Mouse (Mus musculus): ENCODE results near the gene Nampt. TPM values are rescaled to one million over a fixed set of nuclear protein-coding genes. Genes with fewer than 3 reads are reported as not detected.

Gene Nampt
- total RNA-seq (2014; rRNA removed) (47.2 and 55.1 TPM in 2 replicates), polyA plus RNA-seq (2015; fragmentation: Nextera tagmentation; extraction: Ambion mirVana) (28.6 and 28.9 TPM in 2 replicates)

- ATAC-seq (peak; percentile 6; the same call in 1 of the 2 replicates), DNase-seq (peak; percentile 81)
- no peaks in the 10 kb centered on the region for H3K4me1 ChIP-seq (ENCODE audit: insufficient read depth)
- no peaks in the 10 kb centered on the region for H3K36me3 ChIP-seq (ENCODE audit: insufficient read depth)
- H3K4me2 ChIP-seq (ENCODE audit: low read depth): peak within 1 kb of the TSS; percentile 72
- no peaks in the 10 kb centered on the region for H3K9me3 ChIP-seq (ENCODE audit: low read length)
- no peaks in the 10 kb centered on the region for H3K27me3 ChIP-seq (ENCODE audit: insufficient read depth, low read length)
- 1% methylated on average over 5 of the region's 5 CpGs for WGBS
- H3K27ac ChIP-seq (ENCODE audit: low read depth, low read length): peak within 1 kb of the TSS; percentile 96
- H3K9ac ChIP-seq: peak within 1 kb of the TSS; percentile 82
- H3K4me3 ChIP-seq (ENCODE audit: low read depth, low read length): peak within 1 kb of the TSS; percentile 82
- TF ChIP-seq CTCF (IDR thresholded peaks at IDR 0.05; ENCODE audit: low read depth): no peak
Measured at GRCm38 (mm10) chr12:32819416-32819815, at the start of gene Nampt. Nampt (plus strand) TSS chr12:32819545.

DNA sequence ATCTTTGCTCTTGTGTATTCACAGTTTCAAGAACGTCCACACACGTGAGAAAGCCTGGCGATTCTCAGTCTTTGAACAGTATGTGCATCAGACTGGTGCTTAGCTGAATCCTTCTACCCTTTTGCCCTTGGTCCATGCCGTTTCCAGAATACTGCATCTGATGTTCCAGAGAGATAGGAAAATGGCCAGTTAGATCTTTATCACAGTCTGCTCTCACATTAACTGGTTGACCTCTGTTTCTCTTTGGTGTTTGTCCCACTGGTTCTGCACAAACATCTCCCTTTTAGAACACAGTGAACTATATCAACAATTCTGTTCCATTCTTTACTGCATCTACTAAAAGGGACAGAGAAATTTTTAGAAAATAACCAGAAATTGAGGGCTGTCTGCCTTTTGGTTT is 48.6 kb upstream of the Nampt start:
- H3K36me3 ChIP-seq (ENCODE audit: insufficient read depth): no peaks in the 10 kb centered on the region
- TF ChIP-seq CTCF (IDR thresholded peaks at IDR 0.05; ENCODE audit: low read depth): no peak
- ATAC-seq (no peak), DNase-seq (no peak)
- H3K27ac ChIP-seq (ENCODE audit: low read depth, low read length): no peak overlapping the region
- H3K27me3 ChIP-seq (ENCODE audit: insufficient read depth, low read length): no peaks in the 10 kb centered on the region
- H3K4me3 ChIP-seq (ENCODE audit: low read depth, low read length): no peak overlapping the region
- H3K9me3 ChIP-seq (ENCODE audit: low read length): no peaks in the 10 kb centered on the region
- H3K9ac ChIP-seq: no peak overlapping the region
- H3K4me2 ChIP-seq (ENCODE audit: low read depth): no peak overlapping the region
- no peaks in the 10 kb centered on the region for H3K4me1 ChIP-seq (ENCODE audit: insufficient read depth)
- WGBS: 93% methylated on average over 4 of the region's 4 CpGs

DNA sequence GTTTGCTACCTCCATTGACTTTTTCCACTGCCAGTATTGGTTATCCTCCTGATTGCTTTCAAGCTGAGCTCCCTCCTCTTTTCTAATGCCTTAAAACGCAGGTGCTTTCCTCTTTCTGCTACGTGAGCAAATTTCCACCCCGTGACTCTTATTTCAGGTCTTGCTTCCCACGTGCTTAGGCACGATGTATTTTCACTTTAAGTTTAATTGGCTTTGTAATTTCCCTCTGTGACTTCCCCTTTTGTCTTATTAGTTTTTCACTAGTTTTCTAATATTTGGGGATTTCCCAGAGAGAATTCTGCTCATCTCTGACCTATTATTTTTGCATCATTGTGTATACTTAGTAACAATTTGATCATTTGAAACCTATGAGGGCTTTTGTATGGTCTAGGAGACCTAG is 44.8 kb upstream of the Nampt start:
- H3K4me2 ChIP-seq (ENCODE audit: low read depth): no peak overlapping the region
- WGBS: 87% methylated on average over 5 of the region's 5 CpGs
- H3K4me1 ChIP-seq (ENCODE audit: insufficient read depth): no peaks in the 10 kb centered on the region
- H3K4me3 ChIP-seq (ENCODE audit: low read depth, low read length): no peak overlapping the region
- no peaks in the 10 kb centered on the region for H3K27me3 ChIP-seq (ENCODE audit: insufficient read depth, low read length)
- no peak for ATAC-seq
- no peak for DNase-seq
- no peaks in the 10 kb centered on the region for H3K36me3 ChIP-seq (ENCODE audit: insufficient read depth)
- no peak overlapping the region for H3K9ac ChIP-seq
- H3K27ac ChIP-seq (ENCODE audit: low read depth, low read length): no peak overlapping the region
- no peaks in the 10 kb centered on the region for H3K9me3 ChIP-seq (ENCODE audit: low read length)
- no peak for TF ChIP-seq CTCF (IDR thresholded peaks at IDR 0.05; ENCODE audit: low read depth)

- no peak overlapping the region for H3K27ac ChIP-seq (ENCODE audit: low read depth, low read length)
- no peaks in the 10 kb centered on the region for H3K9me3 ChIP-seq (ENCODE audit: low read length)
- no peaks in the 10 kb centered on the region for H3K4me1 ChIP-seq (ENCODE audit: insufficient read depth)
- H3K36me3 ChIP-seq (ENCODE audit: insufficient read depth): no peaks in the 10 kb centered on the region
- DNase-seq (no peak), ATAC-seq (no peak)
- no peaks in the 10 kb centered on the region for H3K27me3 ChIP-seq (ENCODE audit: insufficient read depth, low read length)
- WGBS: 86% methylated on average over 3 of the region's 3 CpGs
- H3K9ac ChIP-seq: no peak overlapping the region
- no peak overlapping the region for H3K4me3 ChIP-seq (ENCODE audit: low read depth, low read length)
- TF ChIP-seq CTCF (IDR thresholded peaks at IDR 0.05; ENCODE audit: low read depth): no peak
- no peak overlapping the region for H3K4me2 ChIP-seq (ENCODE audit: low read depth)
Measured at GRCm38 (mm10) chr12:32789092-32789491, 30.3 kb upstream of the Nampt start.

GRCm38 (mm10) chr12:32795765-32796471 is 23.4 kb upstream of the Nampt start:
- no peaks in the 10 kb centered on the region for H3K4me1 ChIP-seq (ENCODE audit: insufficient read depth)
- 73% methylated on average over 8 of the region's 8 CpGs for WGBS
- H3K36me3 ChIP-seq (ENCODE audit: insufficient read depth): no peaks in the 10 kb centered on the region
- H3K27ac ChIP-seq (ENCODE audit: low read depth, low read length): no peak overlapping the region
- no peak overlapping the region for H3K4me3 ChIP-seq (ENCODE audit: low read depth, low read length)
- no peak for ATAC-seq
- H3K27me3 ChIP-seq (ENCODE audit: insufficient read depth, low read length): no peaks in the 10 kb centered on the region
- no peaks in the 10 kb centered on the region for H3K9me3 ChIP-seq (ENCODE audit: low read length)
- H3K4me2 ChIP-seq (ENCODE audit: low read depth): no peak overlapping the region
- no peak overlapping the region for H3K9ac ChIP-seq
- no peak for TF ChIP-seq CTCF (IDR thresholded peaks at IDR 0.05; ENCODE audit: low read depth)
- DNase-seq: no peak

GRCm38 (mm10) chr12:32797438-32797837 is 21.9 kb upstream of the Nampt start:
- 33% methylated on average over 3 of the region's 3 CpGs for WGBS
- DNase-seq (no peak), ATAC-seq (no peak)
- Histone ChIP-seq H3K4me2 (ENCODE audit: low read depth) (no peak overlapping the region), H3K9ac (no peak overlapping the region), H3K4me3 (ENCODE audit: low read depth, low read length) (no peak overlapping the region), H3K9me3 (ENCODE audit: low read length) (no peaks in the 10 kb centered on the region), H3K4me1 (ENCODE audit: insufficient read depth) (no peaks in the 10 kb centered on the region), H3K27me3 (ENCODE audit: insufficient read depth, low read length) (no peaks in the 10 kb centered on the region), H3K27ac (ENCODE audit: low read depth, low read length) (no peak overlapping the region), H3K36me3 (ENCODE audit: insufficient read depth) (no peaks in the 10 kb centered on the region)
- no peak for TF ChIP-seq CTCF (IDR thresholded peaks at IDR 0.05; ENCODE audit: low read depth)

- ATAC-seq (no peak), DNase-seq (no peak)
- TF ChIP-seq CTCF (IDR thresholded peaks at IDR 0.05; ENCODE audit: low read depth): no peak
- H3K4me1 ChIP-seq (ENCODE audit: insufficient read depth): no peaks in the 10 kb centered on the region
- H3K27ac ChIP-seq (ENCODE audit: low read depth, low read length): no peak overlapping the region
- no peak overlapping the region for H3K9ac ChIP-seq
- H3K4me3 ChIP-seq (ENCODE audit: low read depth, low read length): no peak overlapping the region
- H3K9me3 ChIP-seq (ENCODE audit: low read length): no peaks in the 10 kb centered on the region
- H3K36me3 ChIP-seq (ENCODE audit: insufficient read depth): no peaks in the 10 kb centered on the region
- 77% methylated on average over 7 of the region's 7 CpGs for WGBS
- H3K27me3 ChIP-seq (ENCODE audit: insufficient read depth, low read length): no peaks in the 10 kb centered on the region
- H3K4me2 ChIP-seq (ENCODE audit: low read depth): no peak overlapping the region
Measured at GRCm38 (mm10) chr12:32801078-32801477, 18.3 kb upstream of the Nampt start.
